Mouse (Mus musculus) intestine, embryonic 16.5 days (tissue): ENCODE data around the gene Sp1. TPM values are rescaled to one million over a fixed set of nuclear protein-coding genes. Genes with fewer than 3 reads are reported as not detected.

Experiments
- ATAC-seq: fragments of 200-750 bp; cut with Nextera tagmentation; 2 replicates; pipeline ENCODE4 v1.8.0; 2017; ENCODE audit warnings: moderate TSS enrichment, moderate library complexity
- H3K27ac ChIP-seq: fragments of 300-500 bp; sonication (generic); 2 replicates; pipeline ENCODE4 v1.5.1; 2014; ENCODE audit warnings: mild to moderate bottlenecking, low read length
- H3K27me3 ChIP-seq: fragments of 300-500 bp; sonication (generic); replicated peaks from 2 replicates; pipeline ENCODE4 v1.6.1; 2014; ENCODE audit warnings: low read length, control low read depth, mixed read lengths; ENCODE audit not compliant: control insufficient read depth, insufficient read depth
- H3K36me3 ChIP-seq: fragments of 300-500 bp; sonication (generic); 2 replicates; pipeline ENCODE4 v1.6.1; 2014; ENCODE audit warnings: low read length, control low read depth; ENCODE audit not compliant: control insufficient read depth, insufficient read depth
- H3K4me1 ChIP-seq: fragments of 300-500 bp; sonication (generic); 2 replicates; pipeline ENCODE4 v1.6.1; 2014; ENCODE audit warnings: low read length, control low read depth, mixed read lengths; ENCODE audit not compliant: control insufficient read depth, insufficient read depth
- H3K4me2 ChIP-seq: fragments of 300-500 bp; sonication (generic); 2 replicates; pipeline ENCODE4 v1.6.1; 2014; ENCODE audit warnings: low read depth, low read length, control low read depth
- H3K4me3 ChIP-seq: fragments of 300-500 bp; sonication (generic); 2 replicates; pipeline ENCODE4 v1.5.1; 2014; ENCODE audit warnings: mild to moderate bottlenecking, low read length
- H3K9ac ChIP-seq: fragments of 300-500 bp; sonication (generic); 2 replicates; pipeline ENCODE4 v1.6.1; 2014; ENCODE audit warnings: low read depth, low read length
- H3K9me3 ChIP-seq: fragments of 300-500 bp; sonication (generic); 2 replicates; pipeline ENCODE4 v1.6.1; 2016; ENCODE audit warnings: low read length, control low read depth; ENCODE audit not compliant: control insufficient read depth
- WGBS: fragments of 180-500 bp; shearing (Covaris S2); extraction: QIAGEN DNeasy Blood & Tissue Kit; methylation state at CpG from one replicate; pipeline ENCODE4 v1.1.7; 2014; 5-methylcytosine and 5-hydroxymethylcytosine counted together
- polyA plus RNA-seq: library from polyadenylated mRNA; unstranded; fragments of >200 nt; fragmentation: Nextera tagmentation; extraction: Ambion mirVana; gene quantifications from 2 replicates; pipeline ENCODE4 v1.2.1, GENCODE M21; 2015

Sp1 gene
- polyA plus RNA-seq, 1 experiment from 2014 or later: 7.2 TPM

DNA sequence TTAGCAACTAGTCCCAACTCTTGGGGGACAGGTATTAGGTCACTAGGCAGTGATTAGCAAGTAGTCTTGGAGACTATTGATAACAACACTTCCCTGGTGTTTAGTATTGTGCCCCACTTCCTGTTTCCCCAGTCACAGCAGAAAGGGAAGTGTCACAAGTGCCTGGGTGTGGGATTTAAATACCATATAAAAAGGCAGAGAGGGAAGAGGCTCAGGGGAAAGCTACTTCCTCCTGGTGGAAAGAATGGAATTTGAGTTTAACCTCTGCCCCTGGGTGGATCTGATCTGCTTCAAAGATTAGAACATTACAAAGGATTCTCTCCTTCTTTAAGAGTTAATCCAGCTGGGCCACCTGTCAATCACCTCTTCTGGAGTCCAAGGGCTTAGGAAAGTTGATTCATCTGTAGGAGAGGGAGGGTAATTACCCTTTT is 12.3 kb upstream of the Sp1 start:
- no peak overlapping the region for H3K9ac ChIP-seq
- H3K4me3 ChIP-seq: no peak overlapping the region
- H3K9me3 ChIP-seq: no peaks in the 10 kb centered on the region
- no peaks in the 10 kb centered on the region for H3K36me3 ChIP-seq
- peak overlapping the region; percentile 87 for H3K27ac ChIP-seq
- peaks cover 11% of the 10 kb centered on the region for H3K4me1 ChIP-seq
- no peaks in the 10 kb centered on the region for H3K27me3 ChIP-seq
- H3K4me2 ChIP-seq: no peak overlapping the region
- peak; percentile 83 for ATAC-seq

DNA sequence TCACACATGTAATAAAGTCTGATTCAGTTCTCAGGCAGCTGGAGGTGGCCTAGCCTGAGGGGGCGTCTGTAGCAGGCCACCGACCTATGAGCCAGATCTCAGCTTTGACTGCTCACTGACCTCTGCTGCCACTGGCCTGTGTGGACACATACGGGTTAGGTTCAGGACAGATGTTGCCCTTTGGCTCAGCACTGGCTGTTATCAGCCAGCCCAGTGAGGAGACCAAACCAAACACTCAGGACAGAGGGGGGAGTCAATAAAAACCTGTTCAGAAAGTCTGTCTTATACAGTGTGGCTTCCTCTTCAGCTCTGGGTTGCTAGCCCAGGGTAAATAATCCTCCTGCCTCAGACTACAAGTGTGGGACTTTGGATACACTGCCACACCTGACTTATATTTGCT is 10.9 kb upstream of the Sp1 start:
- H3K27ac ChIP-seq: peak overlapping the region; percentile 86
- H3K4me2 ChIP-seq: no peak overlapping the region
- H3K9ac ChIP-seq: no peak overlapping the region
- WGBS: 9% methylated on average over 3 of the region's 3 CpGs
- H3K9me3 ChIP-seq: no peaks in the 10 kb centered on the region
- peak; percentile 57 for ATAC-seq
- no peaks in the 10 kb centered on the region for H3K27me3 ChIP-seq
- no peaks in the 10 kb centered on the region for H3K36me3 ChIP-seq
- H3K4me1 ChIP-seq: peaks cover 18% of the 10 kb centered on the region
- no peak overlapping the region for H3K4me3 ChIP-seq

DNA sequence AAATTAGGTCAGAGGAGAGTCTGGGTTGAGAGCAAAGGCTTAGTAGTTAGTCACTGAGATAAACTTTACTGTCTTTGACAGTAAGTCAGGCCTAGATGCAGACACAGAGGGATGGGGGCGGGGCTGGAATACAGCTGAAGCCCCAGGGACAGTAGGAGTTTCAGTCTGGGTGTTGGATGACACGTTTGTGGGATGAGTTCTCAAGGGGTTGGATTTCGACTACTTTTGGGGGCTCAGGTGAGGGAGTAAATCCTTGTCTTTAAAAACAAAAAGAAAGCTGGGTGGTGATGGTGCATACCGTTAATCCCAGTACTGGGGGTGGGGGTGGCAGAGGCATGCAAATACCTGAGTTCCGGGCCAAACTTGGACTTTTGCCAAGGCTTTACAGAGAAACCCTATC is 7.3 kb upstream of the Sp1 start:
- WGBS: 24% methylated on average over 5 of the region's 5 CpGs
- no peak for ATAC-seq
- peaks cover 21% of the 10 kb centered on the region for H3K4me1 ChIP-seq
- no peaks in the 10 kb centered on the region for H3K27me3 ChIP-seq
- H3K4me3 ChIP-seq: peak overlapping the region; percentile 48; the same call in 1 of the 2 replicates
- peak overlapping the region; percentile 97 for H3K27ac ChIP-seq
- H3K9ac ChIP-seq: no peak overlapping the region
- H3K36me3 ChIP-seq: no peaks in the 10 kb centered on the region
- no peaks in the 10 kb centered on the region for H3K9me3 ChIP-seq
- H3K4me2 ChIP-seq: peak overlapping the region; percentile 62

DNA sequence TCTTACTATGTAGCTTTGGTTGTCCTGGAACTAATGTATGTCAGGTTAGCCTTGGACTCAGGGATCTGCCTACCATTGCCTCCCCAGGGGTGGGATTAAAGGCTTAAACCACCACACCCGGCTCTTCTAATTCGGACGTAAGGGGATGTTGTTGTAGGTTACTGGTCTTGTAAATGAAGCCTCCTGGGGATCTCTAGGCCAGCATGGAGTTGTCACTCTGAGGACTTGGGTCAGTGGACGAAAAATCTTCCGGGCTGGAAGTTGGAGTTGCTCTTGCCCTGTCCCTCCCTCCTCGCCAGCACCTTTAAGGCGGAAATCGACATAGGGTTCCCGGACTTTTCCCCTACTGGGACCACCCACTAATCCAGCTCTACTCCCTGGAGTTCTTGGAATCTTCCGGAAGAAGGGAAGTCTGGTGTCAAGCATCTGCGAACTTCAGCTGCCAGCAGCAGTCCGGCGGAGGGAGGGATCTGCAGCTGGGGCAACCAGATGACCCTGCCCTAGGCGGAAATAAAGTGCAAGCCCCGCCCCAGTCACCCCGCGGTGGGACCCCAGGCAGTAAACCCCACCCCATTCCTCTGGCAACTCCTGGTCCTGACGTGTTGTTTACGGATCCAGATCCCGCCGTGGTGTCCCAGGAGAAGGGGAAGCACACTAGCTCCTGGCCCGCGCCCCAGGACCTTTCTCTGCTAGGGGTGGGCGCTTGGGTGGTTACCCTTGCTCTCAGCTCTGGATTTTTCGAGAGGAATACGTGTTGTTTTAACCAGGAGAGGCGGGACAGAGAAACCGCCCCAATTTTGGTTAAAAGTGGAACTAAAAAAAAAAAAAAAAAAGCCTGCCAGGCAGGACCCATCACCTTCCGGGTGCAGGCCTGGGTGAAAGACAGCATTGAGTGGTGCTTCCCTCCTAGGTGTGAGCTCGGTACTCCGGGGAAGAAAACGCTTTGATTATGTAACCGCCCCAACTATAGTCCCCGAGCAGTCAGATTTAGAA is 6.4 kb upstream of the Sp1 start:
- Histone ChIP-seq H3K4me1 (peaks cover 16% of the 10 kb centered on the region), H3K4me2 (peak overlapping the region; percentile 62), H3K9ac (peak overlapping the region; percentile 67), H3K36me3 (no peaks in the 10 kb centered on the region), H3K4me3 (peak overlapping the region; percentile 48), H3K9me3 (no peaks in the 10 kb centered on the region), H3K27me3 (no peaks in the 10 kb centered on the region), H3K27ac (peak overlapping the region; percentile 97)
- 2% methylated on average over 34 of the region's 34 CpGs for WGBS
- ATAC-seq: peak; percentile 89

DNA sequence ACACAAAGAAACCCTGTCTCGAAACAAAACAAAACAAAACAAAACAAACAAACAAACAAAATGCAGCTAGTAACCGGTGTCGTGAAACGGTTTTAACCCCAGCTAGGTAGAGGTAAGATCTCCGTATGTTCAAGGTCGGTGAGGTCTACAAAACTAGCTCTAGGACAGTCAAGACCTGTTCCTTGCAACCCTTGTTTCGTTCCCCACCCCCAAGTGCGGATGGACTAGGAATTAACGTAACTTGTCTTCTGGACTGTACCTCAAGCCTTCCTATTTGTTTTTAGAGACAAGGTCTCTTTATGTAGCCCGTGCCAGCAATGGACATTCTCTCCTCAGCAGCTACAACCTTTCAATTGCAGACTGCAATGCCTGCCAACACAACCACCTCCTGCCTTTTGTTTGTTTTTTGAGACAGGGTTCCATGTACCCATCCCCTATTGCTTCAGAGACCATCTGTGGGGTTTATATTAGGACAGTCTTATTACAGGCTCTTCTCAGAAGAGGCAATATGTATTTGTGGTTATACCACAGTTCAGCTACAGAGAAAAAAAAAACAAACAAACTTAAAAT is 5.4 kb upstream of the Sp1 start:
- Histone ChIP-seq H3K9ac (no peak overlapping the region), H3K4me1 (peaks cover 11% of the 10 kb centered on the region; the same call in 1 of the 2 replicates), H3K27me3 (no peaks in the 10 kb centered on the region), H3K27ac (peak overlapping the region; percentile 97), H3K9me3 (no peaks in the 10 kb centered on the region), H3K36me3 (no peaks in the 10 kb centered on the region), H3K4me3 (no peak overlapping the region), H3K4me2 (peak overlapping the region; percentile 62; the same call in 1 of the 2 replicates)
- ATAC-seq: no peak
- WGBS: 84% methylated on average over 10 of the region's 10 CpGs

DNA sequence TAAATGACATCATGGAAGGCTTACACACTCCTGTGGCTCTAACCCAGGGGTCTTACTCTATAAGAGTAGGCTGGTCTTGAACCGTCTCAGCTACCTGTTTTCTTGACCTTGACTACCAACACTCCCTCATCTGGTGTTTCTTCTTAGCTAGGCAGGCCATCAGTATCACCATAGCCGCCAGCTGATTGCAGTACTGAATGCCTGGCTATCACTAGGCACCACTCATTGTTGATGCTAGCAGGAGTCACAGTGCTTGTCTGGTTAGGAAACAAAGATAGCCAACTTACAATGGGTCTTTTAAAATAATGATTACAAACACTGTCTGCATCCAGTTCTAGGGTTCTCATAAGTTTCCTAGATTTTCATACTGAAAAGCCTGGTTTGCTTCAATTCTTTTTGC is 4.7 kb upstream of the Sp1 start:
- Histone ChIP-seq H3K9me3 (no peaks in the 10 kb centered on the region), H3K36me3 (no peaks in the 10 kb centered on the region), H3K4me1 (peaks cover 11% of the 10 kb centered on the region; the same call in 1 of the 2 replicates), H3K4me2 (no peak overlapping the region), H3K27ac (no peak overlapping the region), H3K4me3 (no peak overlapping the region), H3K27me3 (no peaks in the 10 kb centered on the region), H3K9ac (no peak overlapping the region)
- 86% methylated on average over 2 of the region's 2 CpGs for WGBS
- ATAC-seq: no peak

DNA sequence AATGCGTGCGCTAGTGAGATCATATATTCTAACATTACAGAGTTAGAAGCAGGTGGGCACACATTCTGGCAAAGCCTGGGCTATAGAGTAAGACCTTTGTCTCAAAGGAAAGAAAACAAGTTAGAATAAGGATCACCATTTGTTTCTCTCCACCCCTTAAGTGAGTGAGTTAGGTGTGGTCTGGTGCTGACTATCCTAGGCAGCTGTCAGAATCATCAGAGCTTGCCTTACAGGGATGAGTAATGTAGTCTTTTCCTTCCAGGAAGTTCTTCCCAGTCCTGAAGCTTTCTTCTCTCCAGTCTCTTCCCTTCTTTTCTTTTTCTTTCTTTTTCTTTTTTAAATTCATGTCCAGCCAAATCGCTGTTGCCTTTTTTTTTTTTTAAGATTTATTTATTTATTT is 3.7 kb upstream of the Sp1 start:
- no peaks in the 10 kb centered on the region for H3K27me3 ChIP-seq
- no peaks in the 10 kb centered on the region for H3K36me3 ChIP-seq
- H3K4me3 ChIP-seq: no peak overlapping the region
- no peak overlapping the region for H3K27ac ChIP-seq
- 96% methylated on average over 3 of the region's 3 CpGs for WGBS
- H3K9me3 ChIP-seq: no peaks in the 10 kb centered on the region
- H3K4me1 ChIP-seq: peaks cover 14% of the 10 kb centered on the region
- no peak for ATAC-seq
- H3K4me2 ChIP-seq: no peak overlapping the region
- H3K9ac ChIP-seq: no peak overlapping the region

DNA sequence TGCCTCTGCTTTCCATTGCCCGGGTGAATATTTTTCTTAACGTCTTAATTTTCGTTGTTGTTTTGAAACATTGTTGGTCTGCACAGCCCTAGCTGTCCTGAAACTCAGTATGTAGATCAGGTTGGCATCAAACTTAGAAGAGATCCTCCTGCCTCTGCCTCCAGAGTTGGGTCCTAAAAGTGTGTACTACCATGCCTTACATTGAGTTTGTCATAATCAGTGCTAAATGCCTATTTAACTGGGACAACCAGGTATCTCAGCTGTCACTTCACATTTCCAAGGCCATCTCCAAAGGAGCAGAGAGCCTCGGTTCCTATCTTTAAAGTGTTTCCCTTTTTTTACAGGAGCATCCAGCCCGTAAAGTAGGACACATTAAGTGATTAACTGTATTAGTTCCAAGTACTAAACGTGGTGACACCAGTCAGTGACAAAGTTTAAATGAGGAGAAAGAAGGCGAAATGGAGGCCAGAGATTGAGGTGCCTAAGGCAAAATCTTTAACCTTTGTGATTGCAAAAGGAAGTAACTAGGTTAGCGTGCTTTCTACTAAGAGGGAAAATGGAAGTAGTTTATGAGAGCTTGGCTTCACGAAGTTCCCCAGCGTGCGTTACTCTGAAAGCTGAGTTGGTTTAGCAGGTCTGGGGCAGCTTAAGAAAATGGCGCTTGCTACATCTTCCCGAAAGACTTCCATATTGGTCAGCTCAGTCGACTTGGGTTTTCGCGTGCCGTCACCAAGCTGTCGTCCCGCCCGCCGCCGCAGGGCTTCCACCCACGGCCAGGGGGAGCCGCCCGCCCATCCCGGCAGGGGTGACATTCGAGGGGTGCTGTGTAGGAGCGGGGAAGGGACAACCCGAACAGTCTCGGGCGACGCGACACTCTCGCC is 1.1 kb upstream of the Sp1 start:
- Histone ChIP-seq H3K4me2 (peak overlapping the region; percentile 71), H3K27ac (peak overlapping the region; percentile 100), H3K36me3 (peaks cover 12% of the 10 kb centered on the region; the same call in 1 of the 2 replicates), H3K4me1 (peaks cover 22% of the 10 kb centered on the region), H3K27me3 (no peaks in the 10 kb centered on the region), H3K9me3 (no peaks in the 10 kb centered on the region), H3K4me3 (peak overlapping the region; percentile 58), H3K9ac (peak overlapping the region; percentile 86)
- ATAC-seq: no peak; the same call in 1 of the 2 replicates
- WGBS: 15% methylated on average over 34 of the region's 34 CpGs
